In the genomic region with DNA sequence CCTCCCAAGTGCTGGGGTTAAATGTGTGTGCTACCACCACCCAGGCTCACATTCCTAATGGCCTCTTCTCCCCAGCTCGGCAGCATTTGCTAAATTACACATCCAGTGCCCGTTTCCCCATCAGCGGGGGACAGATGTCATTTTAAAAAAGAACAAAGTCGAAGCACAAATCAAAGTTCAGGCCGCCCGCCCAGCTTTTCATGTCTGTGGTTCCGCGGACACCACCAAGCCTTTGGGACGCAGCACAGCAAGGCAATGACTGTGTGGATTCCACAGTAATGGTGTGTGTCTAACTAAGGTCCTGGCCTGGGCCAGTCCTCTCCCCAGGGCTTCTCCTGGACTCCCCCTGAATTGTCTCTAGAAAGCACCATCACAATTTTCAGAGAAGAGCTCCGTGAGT, we compare ENCODE assay signal across 9 mouse cellular contexts. TPM values are rescaled to one million over a fixed set of nuclear protein-coding genes. Genes with fewer than 3 reads are reported as not detected.
DNase-seq lines count a peak whose midpoint lies in the region; ATAC-seq and TF ChIP-seq lines count a peak whose summit lies in the region.
"Had no signal": no experiment of that assay in that cellular context is flagged by ENCODE, and none has a peak within 500 bp of the region (broad histone marks: within the 10 kb centered on the region; RNA-seq: fewer than 3 reads in every experiment).

No protein-coding gene starts in this region.

- intact Hi-C loops in gastrocnemius, postnatal 14 days (cut with DNase I; ENCODE audit: low total_unique reads): no loop called here

- peak overlapping the region; percentile 67 for H3K27ac ChIP-seq in hindbrain, embryonic 10.5 days
- no peak overlapping the region for H3K27ac ChIP-seq in hindbrain, postnatal 0 days
- H3K27ac ChIP-seq in midbrain, embryonic 12.5 days (replicated peaks): no peak overlapping the region
- no peak overlapping the region for H3K27ac ChIP-seq in midbrain, postnatal 0 days (ENCODE audit: low read depth, low read length)
- peak overlapping the region; percentile 26; the same call in 1 of the 2 replicates for H3K27ac ChIP-seq in intestine, embryonic 16.5 days (ENCODE audit: low read length)
- peak overlapping the region; percentile 38; the same call in 1 of the 2 replicates for H3K27ac ChIP-seq in neural tube, embryonic 13.5 days (replicated peaks)

- no peak for DNase-seq in hindbrain, embryonic 10.5 days (ENCODE audit: low spot score)
- no peak for DNase-seq in hindbrain, postnatal 0 days (ENCODE audit: low spot score)
- DNase-seq in midbrain, postnatal 0 days (ENCODE audit: low spot score): no peak
- no peak for DNase-seq in gastrocnemius, postnatal 14 days
- DNase-seq: gastrocnemius, postnatal 36 days had no signal

- peaks cover 36% of the 10 kb centered on the region for H3K27me3 ChIP-seq in hindbrain, embryonic 10.5 days (ENCODE audit: insufficient read depth, poor library complexity, severe bottlenecking)
- no peaks in the 10 kb centered on the region for H3K27me3 ChIP-seq in hindbrain, postnatal 0 days (ENCODE audit: insufficient read depth, low read length)
- H3K27me3 ChIP-seq in midbrain, embryonic 12.5 days: peaks cover 37% of the 10 kb centered on the region
- no peaks in the 10 kb centered on the region for H3K27me3 ChIP-seq in midbrain, postnatal 0 days (ENCODE audit: insufficient read depth, low read length)
- no peaks in the 10 kb centered on the region for H3K27me3 ChIP-seq in intestine, embryonic 16.5 days (replicated peaks; ENCODE audit: control insufficient read depth, insufficient read depth, low read length)
- no peaks in the 10 kb centered on the region; the same call in none of the 2 replicates for H3K27me3 ChIP-seq in neural tube, embryonic 13.5 days

- H3K36me3 ChIP-seq in hindbrain, embryonic 10.5 days: no peaks in the 10 kb centered on the region
- no peaks in the 10 kb centered on the region for H3K36me3 ChIP-seq in hindbrain, postnatal 0 days (ENCODE audit: insufficient read depth, low read length)
- no peaks in the 10 kb centered on the region for H3K36me3 ChIP-seq in midbrain, embryonic 12.5 days
- H3K36me3 ChIP-seq in midbrain, postnatal 0 days (ENCODE audit: insufficient read depth, low read length): no peaks in the 10 kb centered on the region
- H3K36me3 ChIP-seq in intestine, embryonic 16.5 days (ENCODE audit: control insufficient read depth, insufficient read depth, low read length): no peaks in the 10 kb centered on the region
- no peaks in the 10 kb centered on the region for H3K36me3 ChIP-seq in neural tube, embryonic 13.5 days

- no peak for ATAC-seq in hindbrain, postnatal 0 days
- no peak for ATAC-seq in midbrain, embryonic 12.5 days (ENCODE audit: low FRiP score, low read depth)
- no peak for ATAC-seq in midbrain, postnatal 0 days (ENCODE audit: low FRiP score)
- ATAC-seq in intestine, embryonic 16.5 days: no peak
- no peak for ATAC-seq in neural tube, embryonic 13.5 days (ENCODE audit: low read depth)
- ATAC-seq in erythroblast, adult 5-6 weeks (replicated peaks; ENCODE audit: low FRiP score, poor library complexity, severe bottlenecking): no peak

- no peak for TF ChIP-seq CTCF in hindbrain, postnatal 0 days (IDR thresholded peaks at IDR 0.05; ENCODE audit: low read depth)
- TF ChIP-seq CTCF in midbrain, postnatal 0 days (IDR thresholded peaks at IDR 0.05): no peak

- H3K4me3 ChIP-seq in hindbrain, embryonic 10.5 days: no peak overlapping the region
- no peak overlapping the region for H3K4me3 ChIP-seq in hindbrain, postnatal 0 days (ENCODE audit: low read length)
- no peak overlapping the region for H3K4me3 ChIP-seq in midbrain, embryonic 12.5 days
- H3K4me3 ChIP-seq in midbrain, postnatal 0 days (ENCODE audit: low read depth, low read length): no peak overlapping the region
- no peak overlapping the region for H3K4me3 ChIP-seq in intestine, embryonic 16.5 days (ENCODE audit: low read length)
- no peak overlapping the region for H3K4me3 ChIP-seq in neural tube, embryonic 13.5 days

- H3K9me3 ChIP-seq in hindbrain, embryonic 10.5 days: no peaks in the 10 kb centered on the region
- no peaks in the 10 kb centered on the region for H3K9me3 ChIP-seq in hindbrain, postnatal 0 days (ENCODE audit: low read length)
- H3K9me3 ChIP-seq in midbrain, embryonic 12.5 days: no peaks in the 10 kb centered on the region
- no peaks in the 10 kb centered on the region for H3K9me3 ChIP-seq in midbrain, postnatal 0 days (ENCODE audit: low read length)
- no peaks in the 10 kb centered on the region for H3K9me3 ChIP-seq in intestine, embryonic 16.5 days (ENCODE audit: control insufficient read depth, low read length)
- no peaks in the 10 kb centered on the region for H3K9me3 ChIP-seq in neural tube, embryonic 13.5 days

- H3K4me1 ChIP-seq in hindbrain, embryonic 10.5 days (replicated peaks): peaks cover 77% of the 10 kb centered on the region
- H3K4me1 ChIP-seq in hindbrain, postnatal 0 days (ENCODE audit: insufficient read depth, low read length): peaks cover 20% of the 10 kb centered on the region
- H3K4me1 ChIP-seq in midbrain, embryonic 12.5 days: peaks cover 54% of the 10 kb centered on the region
- peaks cover 3% of the 10 kb centered on the region; the same call in 1 of the 2 replicates for H3K4me1 ChIP-seq in midbrain, postnatal 0 days (ENCODE audit: insufficient read depth, low read length)
- peaks cover 66% of the 10 kb centered on the region for H3K4me1 ChIP-seq in intestine, embryonic 16.5 days (ENCODE audit: control insufficient read depth, insufficient read depth, low read length)
- H3K4me1 ChIP-seq in neural tube, embryonic 13.5 days (replicated peaks): peaks cover 66% of the 10 kb centered on the region

- H3K4me2 ChIP-seq in hindbrain, postnatal 0 days (ENCODE audit: low read depth, low read length): no peak overlapping the region
- H3K4me2 ChIP-seq in midbrain, embryonic 12.5 days (replicated peaks): 0 out of 2 replicates have a peak overlapping the region, but pooled peaks have one; percentile 1
- no peak overlapping the region for H3K4me2 ChIP-seq in midbrain, postnatal 0 days (ENCODE audit: low read depth, low read length, poor library complexity, severe bottlenecking)
- peak overlapping the region; percentile 20; the same call in 1 of the 2 replicates for H3K4me2 ChIP-seq in intestine, embryonic 16.5 days (ENCODE audit: low read depth, low read length)
- no peak overlapping the region for H3K4me2 ChIP-seq in neural tube, embryonic 13.5 days

- H3K9ac ChIP-seq in hindbrain, postnatal 0 days (replicated peaks; ENCODE audit: low read length): no peak overlapping the region
- H3K9ac ChIP-seq in midbrain, embryonic 12.5 days (replicated peaks): no peak overlapping the region
- no peak overlapping the region for H3K9ac ChIP-seq in midbrain, postnatal 0 days (replicated peaks; ENCODE audit: low read length, poor library complexity, severe bottlenecking)
- H3K9ac ChIP-seq in intestine, embryonic 16.5 days (ENCODE audit: low read depth, low read length): peak overlapping the region; percentile 15; the same call in 1 of the 2 replicates
- no peak overlapping the region for H3K9ac ChIP-seq in neural tube, embryonic 13.5 days

- 26% methylated on average over 10 of the region's 10 CpGs for WGBS in hindbrain, embryonic 10.5 days
- 46% methylated on average over 10 of the region's 10 CpGs for WGBS in hindbrain, postnatal 0 days
- WGBS in midbrain, embryonic 12.5 days: 26% methylated on average over 10 of the region's 10 CpGs
- 47% methylated on average over 10 of the region's 10 CpGs for WGBS in midbrain, postnatal 0 days
- 37% methylated on average over 10 of the region's 10 CpGs for WGBS in intestine, embryonic 16.5 days
- 6% methylated on average over 10 of the region's 10 CpGs for WGBS in neural tube, embryonic 13.5 days

RNA-seq across cellular contexts. Expression of a gene that starts 32.7 kb away (rescaled TPM):
- 3.2 and 3.7 TPM in 2 replicates for polyA plus RNA-seq in hindbrain, embryonic 10.5 days (2016; fragmentation: Nextera tagmentation; extraction: Ambion mirVana)
- total RNA-seq in hindbrain, postnatal 0 days (2014; rRNA removed): 29.0 and 33.6 TPM in 2 replicates
- polyA plus RNA-seq in hindbrain, postnatal 0 days (2015; fragmentation: Nextera tagmentation; extraction: Ambion mirVana): 5.5 and 6.1 TPM in 2 replicates
- 4.9 and 5.8 TPM in 2 replicates for polyA plus RNA-seq in midbrain, embryonic 12.5 days (2016; fragmentation: Nextera tagmentation; extraction: Ambion mirVana)
- 18.1 and 21.9 TPM in 2 replicates for total RNA-seq in midbrain, postnatal 0 days (2014; rRNA removed)
- polyA plus RNA-seq in midbrain, postnatal 0 days (2015; fragmentation: Nextera tagmentation; extraction: Ambion mirVana): 5.2 and 5.8 TPM in 2 replicates
- 1.5 and 2.7 TPM in 2 replicates for polyA plus RNA-seq in intestine, embryonic 16.5 days (2015; fragmentation: Nextera tagmentation; extraction: Ambion mirVana)
- polyA plus RNA-seq in neural tube, embryonic 13.5 days (2015; fragmentation: Nextera tagmentation; extraction: Ambion mirVana): 4.0 and 4.2 TPM in 2 replicates
- total RNA-seq in gastrocnemius, postnatal 14 days (2021): 1 to 10 TPM; 6.7 to 7.8 TPM
- not detected in 2 replicates for total RNA-seq in erythroblast, adult 5-6 weeks (2015; ENCODE audit: low replicate concordance)
- 0.68 and 0.84 TPM in 2 replicates for total RNA-seq in erythroblast, adult 5-6 weeks (2017; ENCODE audit: low replicate concordance)

Comparison
In these comparisons a context has a peak if more than half of its experiments do, and no peak if none do; other contexts are left out.
1. H3K27ac ChIP-seq: peak in hindbrain, embryonic 10.5 days (single experiment), intestine, embryonic 16.5 days (single experiment) and neural tube, embryonic 13.5 days (single experiment); none in hindbrain, postnatal 0 days (single experiment), midbrain, embryonic 12.5 days (single experiment) and midbrain, postnatal 0 days (single experiment).
2. H3K4me2 ChIP-seq: peak in midbrain, embryonic 12.5 days (single experiment) and intestine, embryonic 16.5 days (single experiment); none in hindbrain, postnatal 0 days (single experiment), midbrain, postnatal 0 days (single experiment) and neural tube, embryonic 13.5 days (single experiment).